Mouse (Mus musculus): ENCODE data around the gene Map6. TPM values are rescaled to one million over a fixed set of nuclear protein-coding genes. Genes with fewer than 3 reads are reported as not detected.

The Map6 gene
- polyA plus RNA-seq, 1 experiment from 2014 or later: 2.0 TPM

GRCm38 (mm10) chr7:99268951-99269945 lies 2.0 kb downstream of the Map6 start:
- peaks cover 54% of the 10 kb centered on the region for H3K27me3 ChIP-seq (ENCODE audit: control insufficient read depth, insufficient read depth, low read length)
- 8% methylated on average over 42 of the region's 42 CpGs for WGBS (ENCODE audit: insufficient replicate concordance)
- H3K27ac ChIP-seq (ENCODE audit: low read depth, low read length): no peak overlapping the region

GRCm38 (mm10) chr7:99271630-99272029 lies 4.4 kb downstream of the Map6 start:
- no peaks in the 10 kb centered on the region for H3K36me3 ChIP-seq (ENCODE audit: control insufficient read depth, insufficient read depth, low read length)
- 46% methylated on average over 9 of the region's 9 CpGs for WGBS (ENCODE audit: insufficient replicate concordance)
- H3K4me1 ChIP-seq (ENCODE audit: control insufficient read depth, insufficient read depth, low read length): peaks cover 21% of the 10 kb centered on the region
- no peak for ATAC-seq (replicated peaks; ENCODE audit: insufficient number of reproducible peaks, low FRiP score, low TSS enrichment)
- no peaks in the 10 kb centered on the region for H3K9me3 ChIP-seq (replicated peaks; ENCODE audit: control insufficient read depth, low read length)
- H3K9ac ChIP-seq (ENCODE audit: low read depth, low read length): no peak overlapping the region
- peaks cover 38% of the 10 kb centered on the region for H3K27me3 ChIP-seq (ENCODE audit: control insufficient read depth, insufficient read depth, low read length)
- H3K4me3 ChIP-seq (ENCODE audit: low read depth, low read length): no peak overlapping the region
- 0 out of 2 replicates have a peak overlapping the region, but pooled peaks have one; percentile 22 for H3K4me2 ChIP-seq
- H3K27ac ChIP-seq (ENCODE audit: low read depth, low read length): no peak overlapping the region

More at GRCm38 (mm10) chr7:99268951-99269945, 2.0 kb downstream of the Map6 start:
- peak overlapping the region; percentile 54 for H3K4me3 ChIP-seq (ENCODE audit: low read depth, low read length)
- peak overlapping the region; percentile 83 for H3K4me2 ChIP-seq
- H3K9ac ChIP-seq (ENCODE audit: low read depth, low read length): no peak overlapping the region
- H3K9me3 ChIP-seq (replicated peaks; ENCODE audit: control insufficient read depth, low read length): no peaks in the 10 kb centered on the region
- no peaks in the 10 kb centered on the region for H3K36me3 ChIP-seq (ENCODE audit: control insufficient read depth, insufficient read depth, low read length)
- peaks cover 21% of the 10 kb centered on the region for H3K4me1 ChIP-seq (ENCODE audit: control insufficient read depth, insufficient read depth, low read length)
- peak; percentile 47; the same call in 1 of the 2 replicates for ATAC-seq (replicated peaks; ENCODE audit: insufficient number of reproducible peaks, low FRiP score, low TSS enrichment)

DNA sequence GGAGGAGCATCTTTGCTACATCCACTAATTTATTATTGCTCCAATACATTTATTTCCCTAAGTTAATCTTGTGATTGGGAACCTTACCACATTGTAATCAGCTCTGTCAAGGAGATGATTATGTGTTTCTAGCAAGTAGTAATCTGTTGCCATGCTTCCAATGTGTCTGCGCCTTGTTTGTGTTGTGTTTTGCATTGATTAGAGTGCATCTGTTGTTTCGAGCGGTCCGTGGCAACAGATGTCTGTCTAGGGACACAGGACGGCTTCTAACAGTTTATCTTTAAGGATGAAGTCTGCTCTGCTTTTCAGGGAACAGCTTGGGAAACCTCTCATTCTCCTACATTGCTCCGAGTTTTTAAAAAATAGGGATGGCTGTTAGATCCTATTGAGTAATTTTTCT lies 7.9 kb downstream of the Map6 start:
- no peaks in the 10 kb centered on the region for H3K9me3 ChIP-seq (replicated peaks; ENCODE audit: control insufficient read depth, low read length)
- H3K4me2 ChIP-seq: no peak overlapping the region
- H3K36me3 ChIP-seq (ENCODE audit: control insufficient read depth, insufficient read depth, low read length): no peaks in the 10 kb centered on the region
- H3K27ac ChIP-seq (ENCODE audit: low read depth, low read length): no peak overlapping the region
- H3K4me3 ChIP-seq (ENCODE audit: low read depth, low read length): no peak overlapping the region
- peaks cover 3% of the 10 kb centered on the region for H3K27me3 ChIP-seq (ENCODE audit: control insufficient read depth, insufficient read depth, low read length)
- 60% methylated on average over 6 of the region's 6 CpGs for WGBS (ENCODE audit: insufficient replicate concordance)
- H3K4me1 ChIP-seq (ENCODE audit: control insufficient read depth, insufficient read depth, low read length): peaks cover 9% of the 10 kb centered on the region
- H3K9ac ChIP-seq (ENCODE audit: low read depth, low read length): no peak overlapping the region
- ATAC-seq (replicated peaks; ENCODE audit: insufficient number of reproducible peaks, low FRiP score, low TSS enrichment): no peak

- H3K9ac ChIP-seq (ENCODE audit: low read depth, low read length): no peak overlapping the region
- no peaks in the 10 kb centered on the region for H3K9me3 ChIP-seq (replicated peaks; ENCODE audit: control insufficient read depth, low read length)
- peaks cover 2% of the 10 kb centered on the region; the same call in 1 of the 2 replicates for H3K4me1 ChIP-seq (ENCODE audit: control insufficient read depth, insufficient read depth, low read length)
- H3K27me3 ChIP-seq (ENCODE audit: control insufficient read depth, insufficient read depth, low read length): peaks cover 2% of the 10 kb centered on the region
- ATAC-seq (replicated peaks; ENCODE audit: insufficient number of reproducible peaks, low FRiP score, low TSS enrichment): no peak
- no peaks in the 10 kb centered on the region for H3K36me3 ChIP-seq (ENCODE audit: control insufficient read depth, insufficient read depth, low read length)
- no peak overlapping the region for H3K27ac ChIP-seq (ENCODE audit: low read depth, low read length)
- H3K4me2 ChIP-seq: no peak overlapping the region
- no peak overlapping the region for H3K4me3 ChIP-seq (ENCODE audit: low read depth, low read length)
- 56% methylated on average over 1 of the region's 1 CpGs for WGBS (ENCODE audit: insufficient replicate concordance)
Measured at GRCm38 (mm10) chr7:99276679-99277078, 9.4 kb downstream of the Map6 start.

DNA sequence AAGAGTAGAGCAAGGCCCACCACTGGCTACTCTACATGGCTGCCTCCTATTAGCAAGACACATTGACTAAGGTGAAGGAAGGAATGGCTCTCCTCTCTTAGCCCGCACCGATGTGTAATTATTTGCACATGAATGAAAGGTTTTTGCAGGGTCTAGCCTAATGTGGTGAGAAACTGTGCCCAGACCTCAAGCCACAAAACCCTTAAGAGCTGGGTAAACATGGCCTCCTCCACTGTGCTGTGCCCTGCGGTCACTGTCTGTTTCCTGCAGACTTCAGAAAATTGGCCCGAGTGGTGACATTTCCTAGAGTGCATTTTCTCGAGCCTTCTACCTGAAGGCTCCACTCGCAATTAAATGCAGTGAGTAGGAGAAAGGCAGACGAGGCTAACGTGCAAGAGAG lies 11.1 kb downstream of the Map6 start:
- H3K9ac ChIP-seq (ENCODE audit: low read depth, low read length): no peak overlapping the region
- ATAC-seq (replicated peaks; ENCODE audit: insufficient number of reproducible peaks, low FRiP score, low TSS enrichment): no peak
- WGBS (ENCODE audit: insufficient replicate concordance): 83% methylated on average over 8 of the region's 8 CpGs
- no peak overlapping the region for H3K27ac ChIP-seq (ENCODE audit: low read depth, low read length)
- no peaks in the 10 kb centered on the region for H3K4me1 ChIP-seq (ENCODE audit: control insufficient read depth, insufficient read depth, low read length)
- H3K36me3 ChIP-seq (ENCODE audit: control insufficient read depth, insufficient read depth, low read length): no peaks in the 10 kb centered on the region
- H3K27me3 ChIP-seq (ENCODE audit: control insufficient read depth, insufficient read depth, low read length): no peaks in the 10 kb centered on the region; the same call in 1 of the 2 replicates
- H3K4me2 ChIP-seq: no peak overlapping the region
- H3K4me3 ChIP-seq (ENCODE audit: low read depth, low read length): no peak overlapping the region
- H3K9me3 ChIP-seq (replicated peaks; ENCODE audit: control insufficient read depth, low read length): no peaks in the 10 kb centered on the region

GRCm38 (mm10) chr7:99279586-99279985 lies 12.3 kb downstream of the Map6 start:
- no peak for ATAC-seq (replicated peaks; ENCODE audit: insufficient number of reproducible peaks, low FRiP score, low TSS enrichment)
- no peak overlapping the region for H3K9ac ChIP-seq (ENCODE audit: low read depth, low read length)
- no peaks in the 10 kb centered on the region for H3K9me3 ChIP-seq (replicated peaks; ENCODE audit: control insufficient read depth, low read length)
- WGBS (ENCODE audit: insufficient replicate concordance): 70% methylated on average over 8 of the region's 8 CpGs
- no peak overlapping the region for H3K4me3 ChIP-seq (ENCODE audit: low read depth, low read length)
- no peaks in the 10 kb centered on the region for H3K27me3 ChIP-seq (ENCODE audit: control insufficient read depth, insufficient read depth, low read length)
- H3K4me1 ChIP-seq (ENCODE audit: control insufficient read depth, insufficient read depth, low read length): no peaks in the 10 kb centered on the region
- H3K4me2 ChIP-seq: no peak overlapping the region
- no peak overlapping the region for H3K27ac ChIP-seq (ENCODE audit: low read depth, low read length)
- no peaks in the 10 kb centered on the region for H3K36me3 ChIP-seq (ENCODE audit: control insufficient read depth, insufficient read depth, low read length)

DNA sequence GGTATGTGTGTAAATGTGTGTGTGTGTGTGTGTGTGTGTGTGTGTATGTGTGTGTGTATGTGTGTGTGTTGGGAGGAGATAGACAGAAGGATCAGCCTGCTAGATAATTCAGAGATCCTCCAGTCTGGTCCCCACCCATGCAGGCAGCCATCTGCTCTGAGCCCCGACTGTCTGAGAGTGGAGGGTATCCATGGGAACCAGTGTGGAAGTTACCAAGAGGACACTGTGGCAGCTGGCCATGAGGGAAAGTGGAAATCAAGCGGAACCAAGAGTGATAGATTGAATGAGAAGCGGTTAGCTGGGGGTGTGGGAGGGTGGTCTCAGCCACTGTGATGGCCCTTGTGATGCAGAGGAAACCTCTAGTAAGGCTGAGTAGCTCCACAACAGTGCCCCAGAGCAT lies 20.0 kb downstream of the Map6 start:
- Histone ChIP-seq H3K4me1 (ENCODE audit: control insufficient read depth, insufficient read depth, low read length) (peaks cover 8% of the 10 kb centered on the region; the same call in 1 of the 2 replicates), H3K9ac (ENCODE audit: low read depth, low read length) (no peak overlapping the region), H3K4me2 (no peak overlapping the region), H3K36me3 (ENCODE audit: control insufficient read depth, insufficient read depth, low read length) (no peaks in the 10 kb centered on the region), H3K4me3 (ENCODE audit: low read depth, low read length) (no peak overlapping the region), H3K27ac (ENCODE audit: low read depth, low read length) (no peak overlapping the region), H3K9me3 (replicated peaks; ENCODE audit: control insufficient read depth, low read length) (no peaks in the 10 kb centered on the region), H3K27me3 (ENCODE audit: control insufficient read depth, insufficient read depth, low read length) (no peaks in the 10 kb centered on the region)
- ATAC-seq (replicated peaks; ENCODE audit: insufficient number of reproducible peaks, low FRiP score, low TSS enrichment): no peak
- WGBS (ENCODE audit: insufficient replicate concordance): 67% methylated on average over 3 of the region's 3 CpGs

GRCm38 (mm10) chr7:99290008-99290407 lies 22.8 kb downstream of the Map6 start:
- H3K4me3 ChIP-seq (ENCODE audit: low read depth, low read length): no peak overlapping the region
- no peak overlapping the region for H3K27ac ChIP-seq (ENCODE audit: low read depth, low read length)
- ATAC-seq (replicated peaks; ENCODE audit: insufficient number of reproducible peaks, low FRiP score, low TSS enrichment): no peak
- peaks cover 8% of the 10 kb centered on the region; the same call in 1 of the 2 replicates for H3K4me1 ChIP-seq (ENCODE audit: control insufficient read depth, insufficient read depth, low read length)
- H3K9ac ChIP-seq (ENCODE audit: low read depth, low read length): no peak overlapping the region
- no peaks in the 10 kb centered on the region for H3K36me3 ChIP-seq (ENCODE audit: control insufficient read depth, insufficient read depth, low read length)
- H3K4me2 ChIP-seq: peak overlapping the region; percentile 18
- no peaks in the 10 kb centered on the region for H3K9me3 ChIP-seq (replicated peaks; ENCODE audit: control insufficient read depth, low read length)
- H3K27me3 ChIP-seq (ENCODE audit: control insufficient read depth, insufficient read depth, low read length): no peaks in the 10 kb centered on the region
- WGBS (ENCODE audit: insufficient replicate concordance): 37% methylated on average over 8 of the region's 8 CpGs
